Mouse (Mus musculus): ENCODE data around the gene Mc3r.
A peak's percentile ranks its signal among the peaks of the same experiment; 100 is the strongest.

Gene Mc3r

GRCm38 (mm10) chr2:172248106-172248764 is at the start of gene Mc3r:
Mc3r (plus strand) TSS chr2:172248492.
- peak; percentile 23 for DNase-seq (ENCODE audit: low read depth)

DNA sequence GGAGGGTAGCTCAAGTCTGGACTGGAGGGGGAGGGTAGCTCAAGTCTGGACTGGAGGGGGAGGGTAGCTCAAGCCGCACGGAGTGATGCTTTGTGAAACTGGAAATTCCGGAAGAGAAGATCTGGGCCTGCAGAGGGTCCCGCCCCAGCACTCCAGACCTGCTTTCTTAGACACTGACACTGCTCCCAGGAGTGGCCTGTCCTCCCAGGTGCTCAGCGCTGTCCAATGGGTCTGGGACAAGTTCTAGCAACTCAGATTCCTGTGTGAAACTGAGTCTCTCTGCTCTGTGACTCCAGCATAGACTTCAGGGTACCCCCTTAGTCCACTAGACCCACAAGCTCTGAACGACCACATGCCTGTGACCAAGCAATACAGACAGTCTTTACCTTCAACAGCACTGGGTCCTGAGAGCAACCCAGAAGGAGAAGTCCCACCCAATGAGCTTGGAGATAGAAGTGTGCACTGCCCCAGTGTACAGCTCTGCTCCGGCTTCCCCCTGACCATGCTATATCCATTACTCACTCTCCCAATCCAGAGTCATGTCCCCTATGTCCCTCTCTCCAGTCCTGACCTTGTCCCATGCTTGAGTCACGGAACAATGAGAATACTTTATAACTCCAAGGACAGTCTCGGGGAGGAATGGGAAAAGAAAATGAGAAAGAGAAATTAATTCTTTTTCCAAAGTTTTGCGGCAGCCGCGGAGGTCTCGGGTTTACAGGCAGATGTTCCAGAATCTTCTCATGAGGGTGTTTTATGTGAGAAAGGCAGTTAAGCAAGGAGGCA is 46.1 kb upstream of the Mc3r start:
- DNase-seq (ENCODE audit: low read depth) = no peak

DNA sequence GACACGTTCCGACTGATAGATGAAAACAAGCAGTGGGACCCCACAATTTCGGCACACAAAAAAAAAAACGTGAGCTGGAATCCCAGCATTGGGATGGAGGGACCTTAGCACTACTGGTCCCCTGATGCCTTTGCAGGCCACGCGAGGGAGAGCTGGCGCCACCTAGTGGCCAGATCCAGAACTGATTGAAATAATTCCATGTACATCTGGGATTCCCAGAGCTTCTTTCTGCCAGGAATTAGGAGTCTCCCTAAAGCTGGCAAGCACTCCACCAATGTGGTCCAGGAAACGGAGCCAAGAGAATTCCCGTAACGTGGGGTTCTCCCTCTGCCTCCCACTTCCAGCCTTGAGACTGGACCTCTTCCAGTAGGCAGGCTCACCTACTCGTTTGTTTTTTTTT is 41.3 kb upstream of the Mc3r start:
- DNase-seq (ENCODE audit: low read depth) = peak; percentile 13

- DNase-seq (ENCODE audit: low read depth) = no peak
Measured at GRCm38 (mm10) chr2:172213480-172213879, 34.8 kb upstream of the Mc3r start.

GRCm38 (mm10) chr2:172214336-172214735 is 34.0 kb upstream of the Mc3r start:
- DNase-seq (ENCODE audit: low read depth) = no peak

DNA sequence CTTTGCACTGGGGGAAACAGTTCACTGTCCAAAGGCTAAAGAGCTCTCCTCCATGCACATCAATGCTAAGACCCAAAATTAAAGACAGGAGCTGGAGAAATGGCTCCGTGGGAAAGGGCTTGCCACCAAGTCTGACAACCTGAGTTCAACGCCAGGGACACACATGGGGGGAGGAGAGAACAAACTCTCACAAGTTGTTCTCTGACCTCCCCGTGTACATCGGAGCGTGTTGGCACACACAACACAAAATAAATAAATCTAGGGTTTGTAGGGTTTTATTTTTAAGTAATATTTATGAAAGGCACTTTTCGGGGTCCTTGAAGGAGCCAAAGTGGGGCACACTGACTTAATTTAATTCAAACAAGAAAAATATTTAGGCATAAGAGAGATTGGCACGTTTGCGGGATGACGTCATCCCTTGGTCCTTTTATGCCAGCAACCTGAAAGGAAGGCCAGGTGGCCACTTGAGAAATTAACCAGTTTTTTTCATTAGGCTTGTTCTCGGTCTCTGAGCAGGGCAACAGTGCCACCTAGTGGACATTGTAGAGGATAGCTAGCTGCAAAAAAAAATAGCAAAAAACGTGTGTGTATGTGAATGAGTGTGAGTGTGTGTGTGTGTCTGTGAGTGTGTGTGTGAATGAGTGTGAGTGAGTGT is 32.7 kb upstream of the Mc3r start:
- DNase-seq (ENCODE audit: low read depth) = peak; percentile 59

GRCm38 (mm10) chr2:172216163-172216915 is 32.0 kb upstream of the Mc3r start:
- DNase-seq (ENCODE audit: low read depth) = no peak

GRCm38 (mm10) chr2:172217886-172218285 is 30.4 kb upstream of the Mc3r start:
- DNase-seq (ENCODE audit: low read depth) = no peak

DNA sequence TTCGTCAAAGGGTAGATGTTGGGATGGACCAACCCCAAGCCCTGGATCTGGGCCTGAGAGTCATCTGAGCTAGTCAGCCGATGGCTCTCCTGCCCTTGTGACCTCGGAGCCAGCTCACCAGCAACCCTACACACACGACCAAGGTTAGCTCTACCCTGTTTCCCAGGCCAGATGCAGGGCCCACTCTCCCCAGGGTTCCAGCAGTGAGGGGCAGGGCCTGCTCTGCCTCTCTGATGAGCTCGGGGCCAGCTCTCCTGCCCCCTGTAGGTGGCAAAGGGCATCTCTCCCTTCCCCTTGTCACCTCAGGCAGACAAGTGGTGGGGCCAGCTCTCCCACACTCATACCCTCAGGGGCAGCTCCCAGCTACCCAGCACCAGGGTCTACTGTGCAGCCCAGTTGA is 29.1 kb upstream of the Mc3r start:
- DNase-seq (ENCODE audit: low read depth) = no peak

GRCm38 (mm10) chr2:172221656-172222393 is 26.5 kb upstream of the Mc3r start:
- DNase-seq (ENCODE audit: low read depth) = peak; percentile 44

DNA sequence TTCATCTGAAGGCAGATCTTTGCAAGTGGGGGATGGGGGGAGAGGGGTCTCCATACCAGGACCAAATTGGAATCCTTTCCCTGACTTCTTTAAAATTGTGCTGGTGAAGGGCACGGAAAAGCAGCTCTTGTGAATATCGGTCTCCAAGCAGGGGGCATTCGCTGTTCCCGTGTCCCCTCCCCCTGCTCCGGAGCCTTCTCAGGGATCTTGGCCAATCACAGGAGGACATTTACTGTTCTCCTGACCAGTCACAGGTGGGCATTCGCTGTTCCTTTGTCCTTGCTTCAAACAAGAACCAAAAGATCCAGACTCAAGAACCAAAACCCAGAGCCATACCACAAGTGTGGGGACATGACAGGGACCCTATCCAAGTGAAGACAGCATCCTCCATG is 25.9 kb upstream of the Mc3r start:
- DNase-seq (ENCODE audit: low read depth) = no peak

GRCm38 (mm10) chr2:172222891-172223290 is 25.4 kb upstream of the Mc3r start:
- DNase-seq (ENCODE audit: low read depth) = no peak

DNA sequence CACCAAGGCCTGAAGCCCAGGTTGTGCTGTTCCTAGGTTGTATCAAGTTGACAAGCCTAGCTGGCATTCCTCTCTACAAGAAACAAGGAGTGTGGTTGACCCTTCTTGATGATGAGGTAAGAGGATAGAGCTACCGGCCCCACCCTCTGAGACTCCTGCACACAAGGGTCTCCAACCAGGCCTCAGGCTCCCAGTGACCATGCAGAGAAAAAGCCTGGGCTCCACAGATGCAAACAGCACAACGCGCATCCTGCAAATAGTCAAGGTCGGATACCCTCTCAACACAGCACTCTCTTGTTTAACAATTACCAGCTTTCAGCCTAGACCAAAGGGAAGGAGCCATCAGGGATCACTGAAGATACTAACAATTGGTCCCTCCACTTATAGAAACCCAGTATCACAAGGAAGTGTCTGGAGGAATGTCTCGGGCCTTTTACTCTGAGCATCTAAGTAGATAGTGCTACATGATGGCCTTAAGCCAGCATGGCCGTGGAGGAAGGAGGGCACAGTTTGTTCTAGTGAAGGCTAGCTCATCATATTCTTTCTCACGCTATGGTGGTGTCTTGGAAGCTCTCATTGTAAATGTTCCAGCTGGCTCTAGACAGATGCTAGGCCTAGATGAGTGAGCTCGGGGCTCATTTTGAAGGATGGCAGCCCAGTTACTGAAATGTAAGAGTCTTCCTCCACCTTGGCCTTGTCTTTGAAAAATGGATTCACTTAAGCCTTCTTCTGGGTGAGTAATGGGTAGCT is 24.7 kb upstream of the Mc3r start:
- no peak for DNase-seq (ENCODE audit: low read depth)

- DNase-seq (ENCODE audit: low read depth) = no peak
Measured at GRCm38 (mm10) chr2:172226945-172227344, 21.3 kb upstream of the Mc3r start.

GRCm38 (mm10) chr2:172227808-172228207 is 20.5 kb upstream of the Mc3r start:
- no peak for DNase-seq (ENCODE audit: low read depth)

GRCm38 (mm10) chr2:172229190-172229589 is 19.1 kb upstream of the Mc3r start:
- no peak for DNase-seq (ENCODE audit: low read depth)

GRCm38 (mm10) chr2:172230126-172230525 is 18.2 kb upstream of the Mc3r start:
- DNase-seq (ENCODE audit: low read depth) = no peak

- no peak for DNase-seq (ENCODE audit: low read depth)
Measured at GRCm38 (mm10) chr2:172238220-172238619, 10.1 kb upstream of the Mc3r start.

DNA sequence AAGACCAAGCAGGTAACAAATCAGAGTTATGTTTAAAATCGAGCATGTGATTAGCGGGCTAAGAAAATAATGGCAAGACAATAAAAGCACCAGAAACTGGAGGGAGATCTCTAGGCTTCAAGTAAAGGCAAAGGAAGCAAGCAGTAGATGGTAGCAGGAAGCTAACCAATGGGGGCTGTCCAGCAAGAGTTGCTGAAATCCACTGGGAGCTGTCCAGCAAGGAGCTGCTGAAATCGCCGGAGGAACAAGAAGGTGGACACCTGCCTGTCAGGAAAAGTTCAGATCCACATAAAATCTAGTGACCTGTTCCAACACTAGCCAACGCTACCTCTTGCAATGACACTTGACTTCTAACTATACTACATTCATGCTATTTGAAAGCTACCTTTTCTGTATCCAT is 7.3 kb upstream of the Mc3r start:
- peak; percentile 16 for DNase-seq (ENCODE audit: low read depth)

- DNase-seq (ENCODE audit: low read depth) = no peak
Measured at GRCm38 (mm10) chr2:172245497-172245896, 2.8 kb upstream of the Mc3r start.

GRCm38 (mm10) chr2:172249336-172249735 is 1.0 kb downstream of the Mc3r start:
- DNase-seq (ENCODE audit: low read depth) = no peak
